Mouse (Mus musculus): ENCODE measurements around the gene Pagr1b. TPM values are rescaled to one million over a fixed set of nuclear protein-coding genes. Genes with fewer than 3 reads are reported as not detected.

The Pagr1b gene
- polyA plus RNA-seq, 1 experiment from 2014 or later = 0.75 TPM

- 36% methylated on average over 10 of the region's 10 CpGs for WGBS
- no peaks in the 10 kb centered on the region for H3K9me3 ChIP-seq (replicated peaks; ENCODE audit: control insufficient read depth, low read length)
- peaks cover 9% of the 10 kb centered on the region for H3K36me3 ChIP-seq (ENCODE audit: control insufficient read depth, insufficient read depth)
- no peak overlapping the region for H3K4me2 ChIP-seq (ENCODE audit: low read depth, low read length)
- no peaks in the 10 kb centered on the region for H3K27me3 ChIP-seq (ENCODE audit: control insufficient read depth, insufficient read depth, low read length)
- H3K4me1 ChIP-seq (ENCODE audit: control insufficient read depth, insufficient read depth, low read length) = no peaks in the 10 kb centered on the region; the same call in 1 of the 2 replicates
- H3K4me3 ChIP-seq (ENCODE audit: low read length) = no peak overlapping the region
- no peak for ATAC-seq (replicated peaks; ENCODE audit: extremely low read depth, insufficient read depth, low FRiP score)
- H3K9ac ChIP-seq (ENCODE audit: low read length) = no peak overlapping the region
- no peak overlapping the region for H3K27ac ChIP-seq (ENCODE audit: low read length)
Observed at GRCm38 (mm10) chr7:126984667-126985444, 31.4 kb downstream of the Pagr1b start.

- H3K36me3 ChIP-seq (ENCODE audit: control insufficient read depth, insufficient read depth) = peaks cover 24% of the 10 kb centered on the region
- no peaks in the 10 kb centered on the region for H3K9me3 ChIP-seq (replicated peaks; ENCODE audit: control insufficient read depth, low read length)
- H3K9ac ChIP-seq (ENCODE audit: low read length) = no peak overlapping the region
- H3K4me2 ChIP-seq (ENCODE audit: low read depth, low read length) = no peak overlapping the region
- no peak for ATAC-seq (replicated peaks; ENCODE audit: extremely low read depth, insufficient read depth, low FRiP score)
- 78% methylated on average over 7 of the region's 7 CpGs for WGBS
- no peaks in the 10 kb centered on the region for H3K27me3 ChIP-seq (ENCODE audit: control insufficient read depth, insufficient read depth, low read length)
- H3K4me1 ChIP-seq (ENCODE audit: control insufficient read depth, insufficient read depth, low read length) = no peaks in the 10 kb centered on the region; the same call in 1 of the 2 replicates
- H3K4me3 ChIP-seq (ENCODE audit: low read length) = no peak overlapping the region
- H3K27ac ChIP-seq (ENCODE audit: low read length) = no peak overlapping the region
Observed at GRCm38 (mm10) chr7:126983113-126983512, 33.2 kb downstream of the Pagr1b start.

- 63% methylated on average over 4 of the region's 4 CpGs for WGBS
- H3K4me1 ChIP-seq (ENCODE audit: control insufficient read depth, insufficient read depth, low read length) = peaks cover 5% of the 10 kb centered on the region
- H3K4me3 ChIP-seq (ENCODE audit: low read length) = no peak overlapping the region
- no peaks in the 10 kb centered on the region for H3K9me3 ChIP-seq (replicated peaks; ENCODE audit: control insufficient read depth, low read length)
- H3K9ac ChIP-seq (ENCODE audit: low read length) = no peak overlapping the region
- peaks cover 27% of the 10 kb centered on the region for H3K36me3 ChIP-seq (ENCODE audit: control insufficient read depth, insufficient read depth)
- ATAC-seq (replicated peaks; ENCODE audit: extremely low read depth, insufficient read depth, low FRiP score) = no peak
- no peak overlapping the region for H3K4me2 ChIP-seq (ENCODE audit: low read depth, low read length)
- H3K27me3 ChIP-seq (ENCODE audit: control insufficient read depth, insufficient read depth, low read length) = no peaks in the 10 kb centered on the region
- no peak overlapping the region for H3K27ac ChIP-seq (ENCODE audit: low read length)
Observed at GRCm38 (mm10) chr7:126982054-126982453, 34.2 kb downstream of the Pagr1b start.

- Histone ChIP-seq H3K4me3 (ENCODE audit: low read length) (no peak overlapping the region), H3K36me3 (ENCODE audit: control insufficient read depth, insufficient read depth) (peaks cover 27% of the 10 kb centered on the region), H3K27ac (ENCODE audit: low read length) (no peak overlapping the region), H3K4me1 (ENCODE audit: control insufficient read depth, insufficient read depth, low read length) (peaks cover 7% of the 10 kb centered on the region), H3K9me3 (replicated peaks; ENCODE audit: control insufficient read depth, low read length) (no peaks in the 10 kb centered on the region), H3K27me3 (ENCODE audit: control insufficient read depth, insufficient read depth, low read length) (no peaks in the 10 kb centered on the region), H3K4me2 (ENCODE audit: low read depth, low read length) (no peak overlapping the region), H3K9ac (ENCODE audit: low read length) (no peak overlapping the region)
- ATAC-seq (replicated peaks; ENCODE audit: extremely low read depth, insufficient read depth, low FRiP score) = no peak
- 83% methylated on average over 2 of the region's 2 CpGs for WGBS
Observed at GRCm38 (mm10) chr7:126981601-126982000, 34.7 kb downstream of the Pagr1b start.

- WGBS = 87% methylated on average over 6 of the region's 6 CpGs
- Histone ChIP-seq H3K9ac (ENCODE audit: low read length) (no peak overlapping the region), H3K4me3 (ENCODE audit: low read length) (no peak overlapping the region)
Observed at GRCm38 (mm10) chr7:126978841-126979240, 37.4 kb downstream of the Pagr1b start.

GRCm38 (mm10) chr7:126976878-126977459 is 39.3 kb downstream of the Pagr1b start:
- H3K27ac ChIP-seq (ENCODE audit: low read length) = peak overlapping the region; percentile 97
- H3K9ac ChIP-seq (ENCODE audit: low read length) = peak overlapping the region; percentile 100
- H3K36me3 ChIP-seq (ENCODE audit: control insufficient read depth, insufficient read depth) = peaks cover 27% of the 10 kb centered on the region
- H3K4me2 ChIP-seq (ENCODE audit: low read depth, low read length) = peak overlapping the region; percentile 89
- peaks cover 11% of the 10 kb centered on the region for H3K4me1 ChIP-seq (ENCODE audit: control insufficient read depth, insufficient read depth, low read length)
- 24% methylated on average over 14 of the region's 14 CpGs for WGBS
- H3K9me3 ChIP-seq (replicated peaks; ENCODE audit: control insufficient read depth, low read length) = no peaks in the 10 kb centered on the region
- peak overlapping the region; percentile 100 for H3K4me3 ChIP-seq (ENCODE audit: low read length)
- H3K27me3 ChIP-seq (ENCODE audit: control insufficient read depth, insufficient read depth, low read length) = no peaks in the 10 kb centered on the region
- no peak for ATAC-seq (replicated peaks; ENCODE audit: extremely low read depth, insufficient read depth, low FRiP score)

More at GRCm38 (mm10) chr7:126978841-126979240, 37.4 kb downstream of the Pagr1b start:
- H3K4me1 ChIP-seq (ENCODE audit: control insufficient read depth, insufficient read depth, low read length) = peaks cover 11% of the 10 kb centered on the region
- no peak overlapping the region for H3K27ac ChIP-seq (ENCODE audit: low read length)
- H3K27me3 ChIP-seq (ENCODE audit: control insufficient read depth, insufficient read depth, low read length) = no peaks in the 10 kb centered on the region
- ATAC-seq (replicated peaks; ENCODE audit: extremely low read depth, insufficient read depth, low FRiP score) = no peak
- H3K36me3 ChIP-seq (ENCODE audit: control insufficient read depth, insufficient read depth) = peaks cover 27% of the 10 kb centered on the region
- H3K4me2 ChIP-seq (ENCODE audit: low read depth, low read length) = no peak overlapping the region
- H3K9me3 ChIP-seq (replicated peaks; ENCODE audit: control insufficient read depth, low read length) = no peaks in the 10 kb centered on the region

- under 1% methylated on average over 55 of the region's 55 CpGs for WGBS
- Histone ChIP-seq H3K4me3 (ENCODE audit: low read length) (peak within 1 kb of the TSS; percentile 100), H3K9ac (ENCODE audit: low read length) (peak within 1 kb of the TSS; percentile 100), H3K4me2 (ENCODE audit: low read depth, low read length) (peak within 1 kb of the TSS; percentile 89), H3K27ac (ENCODE audit: low read length) (peak within 1 kb of the TSS; percentile 97), H3K4me1 (ENCODE audit: control insufficient read depth, insufficient read depth, low read length) (peaks cover 11% of the 10 kb centered on the region), H3K36me3 (ENCODE audit: control insufficient read depth, insufficient read depth) (peaks cover 27% of the 10 kb centered on the region), H3K9me3 (replicated peaks; ENCODE audit: control insufficient read depth, low read length) (no peaks in the 10 kb centered on the region), H3K27me3 (ENCODE audit: control insufficient read depth, insufficient read depth, low read length) (no peaks in the 10 kb centered on the region)
- peak; percentile 94 for ATAC-seq (replicated peaks; ENCODE audit: extremely low read depth, insufficient read depth, low FRiP score)
Observed at GRCm38 (mm10) chr7:126975950-126976866, 40.1 kb downstream of the Pagr1b start, which contains the start of gene Cdiptos. Gene Cdiptos (minus strand): TSS chr7:126976098.

GRCm38 (mm10) chr7:126975893-126975949 is 40.6 kb downstream of the Pagr1b start, which contains the start of gene Cdipt:
Gene Cdipt (plus strand): TSS chr7:126975914.
- Histone ChIP-seq H3K9me3 (replicated peaks; ENCODE audit: control insufficient read depth, low read length) (no peaks in the 10 kb centered on the region), H3K27ac (ENCODE audit: low read length) (peak within 1 kb of the TSS; percentile 97), H3K27me3 (ENCODE audit: control insufficient read depth, insufficient read depth, low read length) (no peaks in the 10 kb centered on the region), H3K36me3 (ENCODE audit: control insufficient read depth, insufficient read depth) (peaks cover 24% of the 10 kb centered on the region), H3K9ac (ENCODE audit: low read length) (peak within 1 kb of the TSS; percentile 100), H3K4me1 (ENCODE audit: control insufficient read depth, insufficient read depth, low read length) (peaks cover 11% of the 10 kb centered on the region), H3K4me2 (ENCODE audit: low read depth, low read length) (peak within 1 kb of the TSS; percentile 89), H3K4me3 (ENCODE audit: low read length) (peak within 1 kb of the TSS; percentile 100)
- no peak for ATAC-seq (replicated peaks; ENCODE audit: extremely low read depth, insufficient read depth, low FRiP score)
- WGBS = 0% methylated on average over 1 of the region's 1 CpGs

- 4% methylated on average over 8 of the region's 8 CpGs for WGBS
- peak overlapping the region; percentile 63 for H3K9ac ChIP-seq (ENCODE audit: low read length)
Observed at GRCm38 (mm10) chr7:126975493-126975892, 40.8 kb downstream of the Pagr1b start.

More at GRCm38 (mm10) chr7:126975493-126975892, 40.8 kb downstream of the Pagr1b start:
- H3K36me3 ChIP-seq (ENCODE audit: control insufficient read depth, insufficient read depth) = peaks cover 24% of the 10 kb centered on the region
- peaks cover 11% of the 10 kb centered on the region for H3K4me1 ChIP-seq (ENCODE audit: control insufficient read depth, insufficient read depth, low read length)
- H3K4me3 ChIP-seq (ENCODE audit: low read length) = peak overlapping the region; percentile 100
- H3K27me3 ChIP-seq (ENCODE audit: control insufficient read depth, insufficient read depth, low read length) = no peaks in the 10 kb centered on the region
- peak overlapping the region; percentile 89 for H3K4me2 ChIP-seq (ENCODE audit: low read depth, low read length)
- no peaks in the 10 kb centered on the region for H3K9me3 ChIP-seq (replicated peaks; ENCODE audit: control insufficient read depth, low read length)
- no peak for ATAC-seq (replicated peaks; ENCODE audit: extremely low read depth, insufficient read depth, low FRiP score)
- H3K27ac ChIP-seq (ENCODE audit: low read length) = peak overlapping the region; percentile 97

All from heart, embryonic 16.5 days (tissue).